In genomic region chrX:8123821-8124470, GRCm38 (mm10) we compare ENCODE assay signal across 16 mouse cellular contexts.
"Had no signal": no experiment of that assay in that cellular context is flagged by ENCODE, and none has a peak within 500 bp of the region (broad histone marks: within the 10 kb centered on the region; RNA-seq: fewer than 3 reads in every experiment).

No protein-coding gene starts in this region.

- H3K27ac ChIP-seq: kidney, postnatal 0 days; limb, embryonic 12.5 days; liver, embryonic 13.5 days; lung, embryonic 15.5 days; neural tube, embryonic 12.5 days had no signal

- H3K4me1 ChIP-seq: limb, embryonic 12.5 days; liver, embryonic 13.5 days; lung, embryonic 15.5 days; neural tube, embryonic 12.5 days had no signal

- H3K27me3 ChIP-seq: limb, embryonic 12.5 days; liver, embryonic 13.5 days; lung, embryonic 15.5 days; neural tube, embryonic 12.5 days had no signal

- DNase-seq: kidney, adult 9 months; kidney, postnatal 36 days; layer of hippocampus, adult 9-11 months; layer of hippocampus, postnatal 36 days; liver; liver, embryonic 13.5 days; liver, postnatal 0 days; lung, postnatal 14 days; midbrain, embryonic 14.5 days; retina, postnatal 1 day; right cerebral cortex, postnatal 14 days; thymus, postnatal 36 days had no signal

- ATAC-seq: liver, postnatal 0 days had no signal

- H3K4me3 ChIP-seq: limb, embryonic 12.5 days; liver, embryonic 13.5 days; lung, embryonic 15.5 days; neural tube, embryonic 12.5 days had no signal
